Mouse (Mus musculus) kidney, postnatal 36 days (tissue): ENCODE measurements at regions not wholly inside any gene's neighbourhood (a gene's known extent, or its start where the extent isn't known, plus 50 kb on each side); places are given as distances from the start of the nearest gene placed in this dataset.

Experiments
- DNase-seq, 2 experiments: peaks; one replicate each; pipeline ENCODE4 v3.0.0; 2021 to 2022; ENCODE audit warnings: mixed read lengths in 2 of 2

DNA sequence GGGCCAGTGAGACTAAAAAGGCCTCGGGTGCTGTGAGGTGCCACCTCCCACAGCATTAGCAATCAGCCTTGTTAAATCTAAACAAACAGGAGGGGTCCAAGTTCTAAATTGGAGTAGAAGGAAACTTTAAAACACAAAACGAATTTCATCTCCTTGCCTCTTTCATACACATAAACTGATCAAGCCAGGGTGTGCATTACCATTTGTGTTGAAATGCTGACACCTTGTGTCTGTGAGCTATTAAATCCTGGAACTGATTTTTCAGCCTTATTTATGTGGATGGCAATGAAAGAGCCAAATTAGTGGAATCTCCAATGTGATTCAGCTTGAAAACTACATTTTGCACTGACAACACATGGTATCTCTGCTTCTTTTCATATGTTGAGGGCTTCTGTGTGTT lies 114.8 kb downstream of the Pcsk1 start:
- DNase-seq, result no peak

- DNase-seq, result no peak
These were observed 134.3 kb downstream of the Pcsk1 start for GRCm38 (mm10) chr13:75223944-75224343.

DNA sequence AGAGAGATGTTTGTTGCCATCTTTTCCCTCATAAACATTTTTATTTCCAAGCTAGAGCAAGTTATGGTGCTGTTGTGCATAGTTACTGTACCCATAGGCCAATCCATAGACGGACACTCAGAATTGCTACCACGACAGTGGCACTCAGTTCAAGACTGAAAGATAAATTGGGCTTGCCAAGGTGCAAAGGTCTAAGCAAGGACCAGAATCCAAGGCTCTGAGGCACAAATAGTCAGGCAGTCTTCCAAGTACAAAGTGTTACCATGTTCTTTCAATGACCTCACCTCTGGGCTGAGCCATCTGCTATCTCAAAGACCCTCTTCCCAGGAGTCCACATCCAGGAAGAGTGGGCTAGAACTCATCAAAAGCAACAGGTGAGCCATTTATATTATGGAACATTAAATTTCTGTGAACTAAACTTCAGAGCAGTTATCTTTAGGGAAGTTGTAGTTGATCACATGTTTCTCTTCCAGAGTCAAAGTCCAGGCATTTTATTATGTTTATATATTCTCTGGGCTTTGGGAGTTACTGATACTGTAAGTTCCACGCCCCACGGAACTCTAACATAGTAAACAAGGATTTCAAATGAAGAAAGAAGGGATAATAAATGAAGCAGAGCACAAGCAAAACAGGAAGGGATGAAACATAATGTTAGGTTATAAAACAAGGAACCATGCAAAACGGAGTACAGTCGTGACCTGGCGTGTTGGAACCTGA lies 136.1 kb downstream of the Pcsk1 start:
- peak; percentile 68 to 85 for DNase-seq

- peak; percentile 67 to 86 for DNase-seq
These were observed 138.1 kb downstream of the Pcsk1 start for GRCm38 (mm10) chr13:75227616-75228277.

DNA sequence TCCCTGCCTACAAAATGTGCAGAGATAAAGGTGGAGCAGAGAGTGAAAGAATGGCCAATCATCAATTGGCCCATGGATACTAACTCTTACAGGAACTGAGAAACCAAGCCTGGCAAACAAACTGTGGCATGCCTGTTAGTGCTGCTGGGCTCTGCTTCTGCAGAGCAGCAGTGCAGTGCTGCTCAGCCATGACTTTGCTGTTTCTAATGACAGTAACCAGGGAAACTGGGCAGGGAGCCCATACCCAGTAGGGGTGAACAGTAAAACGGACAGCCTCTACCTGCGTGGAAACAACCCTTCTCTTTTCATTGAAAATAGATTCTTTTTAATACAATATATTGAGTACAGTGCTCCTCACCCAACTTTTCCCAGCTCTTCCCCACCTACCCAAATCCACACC lies 146.8 kb downstream of the Pcsk1 start:
- peak; percentile 23 to 62 for DNase-seq
